Mouse (Mus musculus): ENCODE data around the gene Tifa. TPM values are rescaled to one million over a fixed set of nuclear protein-coding genes. Genes with fewer than 3 reads are reported as not detected.
"Not testable (repeated sequence)": the region's sequence is repeated elsewhere in the genome, so short reads cannot be mapped to it uniquely, and the experiment has no call there.

Tifa gene
- total RNA-seq, 2 experiments from 2014 or later, result 2.8 to 3.0 TPM

GRCm38 (mm10) chr3:127780921-127781320 is 8.7 kb upstream of the Tifa start:
- intact Hi-C loops (cut with DNase I), result no loop called here
- DNase-seq (ENCODE audit: extremely low spot score in 1 of 2, low spot score in 2 of 2), result no peak

GRCm38 (mm10) chr3:127782921-127783320 is 6.7 kb upstream of the Tifa start:
- intact Hi-C loops (cut with DNase I), result no loop called here
- DNase-seq (ENCODE audit: extremely low spot score in 1 of 2, low spot score in 2 of 2), result no peak

GRCm38 (mm10) chr3:127783680-127784079 is 5.9 kb upstream of the Tifa start:
- intact Hi-C loops (cut with DNase I); DNase-seq (ENCODE audit: extremely low spot score in 1 of 2, low spot score in 2 of 2): not testable (repeated sequence)

GRCm38 (mm10) chr3:127787032-127787431 is 2.6 kb upstream of the Tifa start:
- no peak for DNase-seq (ENCODE audit: extremely low spot score in 1 of 2, low spot score in 2 of 2)
- intact Hi-C loops (cut with DNase I), result no loop called here

GRCm38 (mm10) chr3:127788038-127788437 is 1.6 kb upstream of the Tifa start:
- no peak for DNase-seq (ENCODE audit: extremely low spot score in 1 of 2, low spot score in 2 of 2)
- intact Hi-C loops (cut with DNase I), result no loop called here

GRCm38 (mm10) chr3:127788919-127789318 is 686 bp upstream of the Tifa start:
- DNase-seq (ENCODE audit: extremely low spot score in 1 of 2, low spot score in 2 of 2), result no peak
- intact Hi-C loops (cut with DNase I), result no loop called here

GRCm38 (mm10) chr3:127790234-127791055 is 840 bp downstream of the Tifa start:
- intact Hi-C loops (cut with DNase I), result no loop called here
- peak; percentile 20 to 82 for DNase-seq (ENCODE audit: extremely low spot score in 1 of 2, low spot score in 2 of 2)

- DNase-seq (ENCODE audit: extremely low spot score in 1 of 2, low spot score in 2 of 2), result no peak
- intact Hi-C loops (cut with DNase I), result no loop called here
Observed at GRCm38 (mm10) chr3:127791056-127791483, 1.5 kb downstream of the Tifa start.

- DNase-seq (ENCODE audit: extremely low spot score in 1 of 2, low spot score in 2 of 2), result no peak
- intact Hi-C loops (cut with DNase I), result no loop called here
Observed at GRCm38 (mm10) chr3:127791595-127792561, 2.3 kb downstream of the Tifa start.

GRCm38 (mm10) chr3:127793022-127793421 is 3.4 kb downstream of the Tifa start:
- intact Hi-C loops (cut with DNase I), result no loop called here
- no peak for DNase-seq (ENCODE audit: extremely low spot score in 1 of 2, low spot score in 2 of 2)

GRCm38 (mm10) chr3:127795762-127796161 is 6.2 kb downstream of the Tifa start:
- no peak for DNase-seq (ENCODE audit: extremely low spot score in 1 of 2, low spot score in 2 of 2)
- intact Hi-C loops (cut with DNase I), result no loop called here

GRCm38 (mm10) chr3:127796271-127796670 is 6.7 kb downstream of the Tifa start:
- DNase-seq (ENCODE audit: extremely low spot score in 1 of 2, low spot score in 2 of 2), result no peak
- intact Hi-C loops (cut with DNase I), result no loop called here

GRCm38 (mm10) chr3:127801162-127801561 is 11.6 kb downstream of the Tifa start:
- no peak for DNase-seq (ENCODE audit: extremely low spot score in 1 of 2, low spot score in 2 of 2)
- intact Hi-C loops (cut with DNase I), result no loop called here

- intact Hi-C loops (cut with DNase I), result no loop called here
- DNase-seq (ENCODE audit: extremely low spot score in 1 of 2, low spot score in 2 of 2), result no peak
Observed at GRCm38 (mm10) chr3:127802814-127803213, 13.2 kb downstream of the Tifa start.

GRCm38 (mm10) chr3:127804439-127804838 is 14.8 kb downstream of the Tifa start:
- intact Hi-C loops (cut with DNase I), result no loop called here
- DNase-seq (ENCODE audit: extremely low spot score in 1 of 2, low spot score in 2 of 2), result no peak

GRCm38 (mm10) chr3:127805071-127805470 is 15.5 kb downstream of the Tifa start:
- intact Hi-C loops (cut with DNase I), result no loop called here
- DNase-seq (ENCODE audit: extremely low spot score in 1 of 2, low spot score in 2 of 2), result no peak

- intact Hi-C loops (cut with DNase I), result no loop called here
- no peak for DNase-seq (ENCODE audit: extremely low spot score in 1 of 2, low spot score in 2 of 2)
Observed at GRCm38 (mm10) chr3:127805991-127806390, 16.4 kb downstream of the Tifa start.

GRCm38 (mm10) chr3:127807846-127808245 is 18.2 kb downstream of the Tifa start:
- intact Hi-C loops (cut with DNase I), result no loop called here
- no peak for DNase-seq (ENCODE audit: extremely low spot score in 1 of 2, low spot score in 2 of 2)

- intact Hi-C loops (cut with DNase I), result no loop called here
Observed at GRCm38 (mm10) chr3:127809103-127809502, 19.5 kb downstream of the Tifa start.

More at GRCm38 (mm10) chr3:127809103-127809502, 19.5 kb downstream of the Tifa start:
- no peak for DNase-seq (ENCODE audit: extremely low spot score in 1 of 2, low spot score in 2 of 2)

All from left cerebral cortex, postnatal 10 days (tissue).